Mouse (Mus musculus): ENCODE data around the gene S1pr2.
"Not testable (repeated sequence)": the region's sequence is repeated elsewhere in the genome, so short reads cannot be mapped to it uniquely, and the experiment has no call there.

Gene S1pr2

GRCm38 (mm10) chr9:20998337-20998736 lies 21.8 kb upstream of the S1pr2 start:
- DNase-seq, result not testable (repeated sequence)

GRCm38 (mm10) chr9:20997065-20997464 lies 20.5 kb upstream of the S1pr2 start:
- DNase-seq, result no peak

- DNase-seq, result no peak
Measured at GRCm38 (mm10) chr9:20995069-20995468, 18.5 kb upstream of the S1pr2 start.

GRCm38 (mm10) chr9:20993165-20993898 lies 16.8 kb upstream of the S1pr2 start:
- no peak for DNase-seq

GRCm38 (mm10) chr9:20991587-20991986 lies 15.0 kb upstream of the S1pr2 start:
- DNase-seq, result no peak

GRCm38 (mm10) chr9:20990861-20991260 lies 14.3 kb upstream of the S1pr2 start:
- no peak for DNase-seq

- DNase-seq, result no peak
Measured at GRCm38 (mm10) chr9:20987953-20988352, 11.4 kb upstream of the S1pr2 start.

- no peak for DNase-seq
Measured at GRCm38 (mm10) chr9:20986952-20987686, 10.5 kb upstream of the S1pr2 start.

- DNase-seq, result no peak
Measured at GRCm38 (mm10) chr9:20983169-20983568, 6.6 kb upstream of the S1pr2 start.

GRCm38 (mm10) chr9:20982171-20982570 lies 5.6 kb upstream of the S1pr2 start:
- no peak for DNase-seq

- DNase-seq, result no peak
Measured at GRCm38 (mm10) chr9:20979769-20980168, 3.2 kb upstream of the S1pr2 start.

- no peak for DNase-seq
Measured at GRCm38 (mm10) chr9:20979181-20979580, 2.6 kb upstream of the S1pr2 start.

GRCm38 (mm10) chr9:20978409-20979095 lies 2.0 kb upstream of the S1pr2 start:
- no peak for DNase-seq

- DNase-seq, result no peak
Measured at GRCm38 (mm10) chr9:20976961-20977689, 544 bp upstream of the S1pr2 start.

- no peak for DNase-seq
Measured at GRCm38 (mm10) chr9:20975431-20976215, 958 bp downstream of the S1pr2 start.

GRCm38 (mm10) chr9:20973682-20974075 lies 2.9 kb downstream of the S1pr2 start:
- DNase-seq, result no peak

- no peak for DNase-seq
Measured at GRCm38 (mm10) chr9:20973001-20973681, 3.4 kb downstream of the S1pr2 start.

GRCm38 (mm10) chr9:20972141-20972992 lies 4.2 kb downstream of the S1pr2 start:
- peak; percentile 53 for DNase-seq

- DNase-seq, result no peak
Measured at GRCm38 (mm10) chr9:20971751-20972140, 4.8 kb downstream of the S1pr2 start.

- no peak for DNase-seq
Measured at GRCm38 (mm10) chr9:20966747-20967146, 9.8 kb downstream of the S1pr2 start.

GRCm38 (mm10) chr9:20966008-20966407 lies 10.6 kb downstream of the S1pr2 start:
- DNase-seq, result no peak

All from cerebellum, adult 11-12 months (tissue).